Mouse (Mus musculus) lung, embryonic 16.5 days (tissue): ENCODE measurements at regions not wholly inside any gene's neighbourhood (a gene's known extent, or its start where the extent isn't known, plus 50 kb on each side); places are given as distances from the start of the nearest gene placed in this dataset.

Source experiments
- ATAC-seq: fragments of 200-750 bp; cut with Nextera tagmentation; 2 replicates; pipeline ENCODE4 v1.8.0; 2017; ENCODE audit warnings: low read depth, mild to moderate bottlenecking, moderate library complexity
- H3K27ac ChIP-seq: fragments of 300-500 bp; sonication (generic); 2 replicates; pipeline ENCODE4 v1.5.1; 2014; ENCODE audit warnings: mild to moderate bottlenecking, control low read depth, low read length
- H3K27me3 ChIP-seq: fragments of 300-500 bp; sonication (generic); 2 replicates; pipeline ENCODE4 v1.6.1; 2014; ENCODE audit warnings: low read depth, low read length, mixed read lengths; ENCODE audit not compliant: control insufficient read depth, insufficient read depth
- H3K36me3 ChIP-seq: fragments of 300-500 bp; sonication (generic); 2 replicates; pipeline ENCODE4 v1.6.1; 2014; ENCODE audit warnings: low read length; ENCODE audit not compliant: control insufficient read depth, insufficient read depth
- H3K4me1 ChIP-seq: fragments of 300-500 bp; sonication (generic); replicated peaks from 2 replicates; pipeline ENCODE4 v1.6.1; 2014; ENCODE audit warnings: low read length, mixed read lengths; ENCODE audit not compliant: control insufficient read depth, insufficient read depth
- H3K4me2 ChIP-seq: fragments of 300-500 bp; sonication (generic); 2 replicates; pipeline ENCODE4 v1.6.1; 2014; ENCODE audit warnings: low read depth, low read length, control low read depth
- H3K4me3 ChIP-seq: fragments of 300-500 bp; sonication (generic); 2 replicates; pipeline ENCODE4 v1.5.1; 2014; ENCODE audit warnings: mild to moderate bottlenecking, low read length, control low read depth
- H3K9ac ChIP-seq: fragments of 300-500 bp; sonication (generic); 2 replicates; pipeline ENCODE4 v1.6.1; 2014; ENCODE audit warnings: low read length, control low read depth
- H3K9me3 ChIP-seq: fragments of 300-500 bp; sonication (generic); 2 replicates; pipeline ENCODE4 v1.6.1; 2016; ENCODE audit warnings: low read length; ENCODE audit not compliant: control insufficient read depth
- WGBS: fragments of 180-500 bp; shearing (Covaris S2); extraction: QIAGEN DNeasy Blood & Tissue Kit; methylation state at CpG from one replicate; pipeline ENCODE4 v1.1.7; 2014; 5-methylcytosine and 5-hydroxymethylcytosine counted together

GRCm38 (mm10) chr9:59129699-59130340 lies 93.6 kb upstream of the Neo1 start:
- 61% methylated on average over 9 of the region's 9 CpGs for WGBS
- Histone ChIP-seq H3K27me3 (no peaks in the 10 kb centered on the region), H3K9me3 (no peaks in the 10 kb centered on the region)

DNA sequence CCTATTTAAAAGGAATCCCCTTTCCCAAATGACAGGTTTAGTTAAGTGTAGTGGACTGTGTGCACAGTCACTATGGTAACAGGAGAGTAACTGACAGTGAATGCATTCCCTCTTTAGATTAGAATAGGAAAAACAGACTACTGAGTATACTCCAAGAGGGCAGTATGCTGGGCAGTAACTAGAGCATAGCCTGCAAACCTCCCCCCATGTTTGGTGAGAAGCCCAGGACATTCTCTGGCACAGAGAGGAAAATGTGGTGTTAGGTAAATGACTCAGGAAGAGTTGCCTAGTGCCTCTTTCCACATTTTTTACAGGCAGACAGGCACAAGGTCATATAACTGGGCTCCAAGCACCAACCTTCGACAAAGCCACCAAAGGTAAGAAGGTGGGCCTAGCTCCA lies 93.0 kb upstream of the Neo1 start:
- Histone ChIP-seq H3K36me3 (no peaks in the 10 kb centered on the region), H3K4me2 (no peak overlapping the region), H3K27me3 (no peaks in the 10 kb centered on the region), H3K27ac (peak overlapping the region; percentile 10), H3K4me3 (no peak overlapping the region), H3K4me1 (peaks cover 6% of the 10 kb centered on the region), H3K9ac (no peak overlapping the region), H3K9me3 (no peaks in the 10 kb centered on the region)
- WGBS, result 65% methylated on average over 1 of the region's 1 CpGs
- peak; percentile 75 for ATAC-seq

More at GRCm38 (mm10) chr9:59129699-59130340, 93.6 kb upstream of the Neo1 start:
- H3K4me3 ChIP-seq, result no peak overlapping the region
- H3K9ac ChIP-seq, result no peak overlapping the region
- peak overlapping the region; percentile 45 for H3K27ac ChIP-seq
- peak; percentile 79 for ATAC-seq
- peaks cover 10% of the 10 kb centered on the region for H3K4me1 ChIP-seq
- no peaks in the 10 kb centered on the region for H3K36me3 ChIP-seq
- H3K4me2 ChIP-seq, result no peak overlapping the region

DNA sequence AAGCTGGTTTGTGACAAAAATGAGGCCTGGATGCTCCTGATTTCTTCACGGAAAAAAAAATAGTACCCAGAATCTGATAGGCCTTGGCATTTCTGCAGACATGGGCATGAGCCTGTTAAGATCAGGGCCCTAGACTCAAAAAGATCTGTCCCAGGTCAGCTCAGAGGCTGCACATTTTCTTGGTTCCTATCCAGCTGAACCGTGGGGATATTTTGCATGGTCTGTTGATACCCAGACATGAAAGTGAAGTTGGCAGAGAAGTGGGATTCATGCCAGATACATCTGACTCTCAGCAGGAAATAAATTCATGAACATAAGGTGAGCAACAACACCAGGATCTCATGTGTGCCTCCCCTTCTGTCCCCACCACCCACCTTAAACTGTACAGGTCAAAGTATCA lies 91.8 kb upstream of the Neo1 start:
- 69% methylated on average over 2 of the region's 2 CpGs for WGBS

DNA sequence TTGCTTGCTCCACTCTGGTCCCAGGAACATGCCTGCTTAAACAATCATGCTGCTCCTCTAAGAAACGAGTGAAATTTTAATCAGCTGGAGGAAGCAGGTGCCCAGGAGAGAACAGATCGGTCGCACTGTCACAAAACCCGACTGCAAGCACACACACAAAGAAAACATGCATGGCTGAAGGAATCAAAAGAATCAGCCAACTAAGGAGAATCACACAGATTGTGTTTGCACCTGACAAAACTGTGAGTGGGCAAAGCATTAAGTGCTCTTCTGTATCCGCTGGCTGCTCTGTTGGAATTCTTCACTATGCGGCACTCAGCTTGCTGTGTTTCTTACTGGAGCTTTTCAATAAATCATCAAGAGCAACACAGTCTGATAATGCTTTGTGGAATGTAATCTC lies 89.6 kb upstream of the Neo1 start:
- Histone ChIP-seq H3K27ac (no peak overlapping the region), H3K36me3 (no peaks in the 10 kb centered on the region), H3K4me2 (no peak overlapping the region), H3K9ac (no peak overlapping the region), H3K4me3 (no peak overlapping the region), H3K27me3 (no peaks in the 10 kb centered on the region), H3K9me3 (no peaks in the 10 kb centered on the region), H3K4me1 (no peaks in the 10 kb centered on the region)
- WGBS, result 67% methylated on average over 6 of the region's 6 CpGs
- no peak for ATAC-seq

More for the DNA sequence above, 91.8 kb upstream of the Neo1 start:
- Histone ChIP-seq H3K9ac (no peak overlapping the region), H3K9me3 (no peaks in the 10 kb centered on the region), H3K4me1 (no peaks in the 10 kb centered on the region), H3K4me3 (no peak overlapping the region), H3K4me2 (no peak overlapping the region), H3K27me3 (no peaks in the 10 kb centered on the region), H3K36me3 (no peaks in the 10 kb centered on the region), H3K27ac (no peak overlapping the region)
- no peak for ATAC-seq

- no peaks in the 10 kb centered on the region for H3K27me3 ChIP-seq
- no peak overlapping the region for H3K4me3 ChIP-seq
- peak; percentile 47; the same call in 1 of the 2 replicates for ATAC-seq
- no peak overlapping the region for H3K4me2 ChIP-seq
- H3K27ac ChIP-seq, result no peak overlapping the region
- WGBS, result 29% methylated on average over 2 of the region's 2 CpGs
- no peaks in the 10 kb centered on the region for H3K9me3 ChIP-seq
- no peak overlapping the region for H3K9ac ChIP-seq
- H3K4me1 ChIP-seq, result 0 out of 2 replicates have a peak, but pooled peaks cover 3% of the 10 kb centered on the region
- H3K36me3 ChIP-seq, result no peaks in the 10 kb centered on the region
These were observed 80.3 kb upstream of the Neo1 start for GRCm38 (mm10) chr9:59116561-59116960.

DNA sequence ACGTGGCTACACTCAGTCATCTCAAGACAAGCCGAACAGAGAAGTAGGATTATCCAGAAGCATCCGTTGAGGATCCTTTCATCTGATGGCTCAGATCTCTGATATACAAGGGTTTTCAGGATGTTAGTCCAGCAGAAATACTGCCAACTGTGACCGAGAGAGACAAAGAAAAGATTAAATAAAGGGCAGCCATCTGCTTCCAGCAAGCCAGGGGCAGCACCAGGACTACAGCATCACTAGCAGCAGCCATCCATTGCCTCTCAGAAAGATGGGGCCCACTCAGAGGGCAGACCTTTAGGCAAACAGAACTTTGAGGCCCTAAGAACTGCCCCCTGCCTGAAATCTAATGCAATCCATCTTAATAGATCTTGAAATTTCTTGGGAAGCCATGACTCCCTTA lies 77.6 kb upstream of the Neo1 start:
- Histone ChIP-seq H3K9me3 (no peaks in the 10 kb centered on the region), H3K27ac (no peak overlapping the region), H3K4me2 (no peak overlapping the region), H3K4me1 (0 out of 2 replicates have a peak, but pooled peaks cover 3% of the 10 kb centered on the region), H3K36me3 (no peaks in the 10 kb centered on the region), H3K27me3 (no peaks in the 10 kb centered on the region), H3K4me3 (no peak overlapping the region), H3K9ac (no peak overlapping the region)
- no peak for ATAC-seq
- 46% methylated on average over 4 of the region's 4 CpGs for WGBS

DNA sequence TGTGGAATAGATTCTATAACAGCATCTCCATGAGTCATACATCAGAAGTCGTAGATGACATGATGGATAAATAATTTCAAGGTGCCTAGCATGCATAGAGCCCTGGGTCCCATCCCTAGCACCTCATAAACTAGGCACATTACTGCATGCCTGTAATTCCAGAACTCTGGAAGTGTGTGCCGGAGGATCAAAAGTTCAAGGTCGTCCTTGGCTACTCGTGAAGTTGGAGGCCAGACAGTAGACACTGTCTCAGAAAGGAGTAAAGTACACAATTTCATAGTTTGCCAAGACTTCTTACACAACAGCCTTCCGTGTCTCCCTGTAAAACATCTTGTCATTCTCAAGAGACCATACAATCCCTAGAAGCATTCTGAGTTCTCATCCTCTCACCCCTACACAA lies 63.5 kb upstream of the Neo1 start:
- ATAC-seq, result peak; percentile 79
- WGBS, result 38% methylated on average over 5 of the region's 5 CpGs
- Histone ChIP-seq H3K9ac (no peak overlapping the region), H3K27ac (no peak overlapping the region), H3K36me3 (no peaks in the 10 kb centered on the region), H3K9me3 (no peaks in the 10 kb centered on the region), H3K27me3 (no peaks in the 10 kb centered on the region), H3K4me1 (peaks cover 6% of the 10 kb centered on the region; the same call in 1 of the 2 replicates), H3K4me3 (no peak overlapping the region), H3K4me2 (no peak overlapping the region)

DNA sequence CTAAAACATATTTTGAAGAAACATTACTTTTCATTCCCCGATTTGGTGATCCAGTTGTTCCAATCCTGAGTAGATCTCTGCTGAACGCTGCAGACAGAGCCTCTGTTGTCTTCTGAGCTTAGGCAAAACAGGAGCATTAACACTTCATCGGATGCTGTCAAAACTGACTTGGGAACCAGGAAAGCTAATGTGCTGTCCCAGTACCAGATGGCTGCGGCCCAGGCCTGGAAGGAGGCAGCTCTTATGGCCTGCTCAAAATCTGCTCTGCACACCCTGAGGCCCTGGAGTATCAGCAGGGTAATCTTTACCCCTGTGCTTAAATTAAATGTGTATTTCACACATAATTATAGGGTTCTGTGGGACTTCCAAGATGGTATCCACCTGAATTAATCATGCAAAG lies 61.3 kb upstream of the Neo1 start:
- 40% methylated on average over 4 of the region's 4 CpGs for WGBS
- Histone ChIP-seq H3K9me3 (no peaks in the 10 kb centered on the region), H3K36me3 (no peaks in the 10 kb centered on the region), H3K27ac (peak overlapping the region; percentile 7; the same call in 1 of the 2 replicates), H3K9ac (no peak overlapping the region), H3K27me3 (no peaks in the 10 kb centered on the region), H3K4me3 (no peak overlapping the region), H3K4me2 (no peak overlapping the region), H3K4me1 (peaks cover 6% of the 10 kb centered on the region; the same call in 1 of the 2 replicates)
- ATAC-seq, result peak; percentile 51; the same call in 1 of the 2 replicates

DNA sequence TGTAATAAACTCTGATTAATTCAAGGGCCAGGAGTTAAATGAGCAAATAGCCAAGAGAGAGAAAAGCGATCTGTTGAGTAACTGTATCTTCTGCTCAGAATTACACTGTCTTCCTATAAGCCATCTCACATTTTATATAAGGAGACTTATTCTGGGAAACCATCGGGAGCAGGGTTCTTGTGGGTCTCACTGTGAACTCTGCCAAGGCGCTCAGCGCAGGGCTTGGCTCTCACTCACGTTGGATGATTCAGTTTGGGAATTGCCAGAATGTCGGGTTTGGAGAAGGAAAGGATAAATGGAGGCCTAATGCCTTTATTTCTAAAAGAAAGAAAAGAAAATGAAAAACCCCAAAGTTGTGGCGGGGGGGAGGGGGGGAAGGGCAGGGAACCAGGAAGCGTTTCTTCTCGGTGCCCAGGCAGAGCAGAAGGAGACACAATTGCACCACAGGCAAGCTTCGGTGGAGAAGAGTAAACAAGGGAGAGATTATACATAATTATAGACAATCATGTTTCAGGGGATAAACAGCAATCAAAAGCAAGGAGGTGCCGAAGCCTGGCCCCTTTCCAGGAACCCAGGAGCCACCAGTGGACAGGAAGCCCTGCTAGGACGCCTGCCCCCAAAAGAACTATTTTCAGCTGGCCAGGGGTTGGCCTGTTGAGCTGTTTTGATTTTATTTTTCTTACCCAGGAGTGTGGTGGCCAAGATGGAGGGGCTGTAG lies 60.5 kb upstream of the Neo1 start:
- no peak overlapping the region for H3K9ac ChIP-seq
- H3K4me1 ChIP-seq, result peaks cover 6% of the 10 kb centered on the region; the same call in 1 of the 2 replicates
- no peaks in the 10 kb centered on the region for H3K27me3 ChIP-seq
- H3K36me3 ChIP-seq, result no peaks in the 10 kb centered on the region
- H3K4me2 ChIP-seq, result no peak overlapping the region
- H3K27ac ChIP-seq, result peak overlapping the region; percentile 26
- 37% methylated on average over 12 of the region's 12 CpGs for WGBS
- no peaks in the 10 kb centered on the region for H3K9me3 ChIP-seq
- H3K4me3 ChIP-seq, result no peak overlapping the region
- no peak for ATAC-seq
